Comparison of ENCODE assay signal across 21 mouse cellular contexts in genomic region chr12:34170601-34171000, GRCm38 (mm10).
DNase-seq lines count a peak whose midpoint lies in the region; ATAC-seq and TF ChIP-seq lines count a peak whose summit lies in the region.
"Had no signal": no experiment of that assay in that cellular context is flagged by ENCODE, and none has a peak within 500 bp of the region (broad histone marks: within the 10 kb centered on the region; RNA-seq: fewer than 3 reads in every experiment).

No protein-coding gene starts in this region.

- no peak for ATAC-seq in forebrain, postnatal 0 days
- ATAC-seq: forebrain, embryonic 16.5 days; lung, postnatal 0 days had no signal

- H3K9ac ChIP-seq in forebrain, postnatal 0 days: no peak overlapping the region
- H3K9ac ChIP-seq: heart, embryonic 15.5 days; hindbrain, embryonic 12.5 days; liver, embryonic 15.5 days; midbrain, embryonic 12.5 days; neural tube, embryonic 13.5 days had no signal

- H3K36me3 ChIP-seq in embryonic facial prominence, embryonic 10.5 days (replicated peaks): no peaks in the 10 kb centered on the region
- H3K36me3 ChIP-seq in limb, embryonic 10.5 days: no peaks in the 10 kb centered on the region
- no peaks in the 10 kb centered on the region for H3K36me3 ChIP-seq in forebrain, postnatal 0 days (ENCODE audit: insufficient read depth)
- H3K36me3 ChIP-seq: heart, embryonic 15.5 days; hindbrain, embryonic 12.5 days; liver, embryonic 15.5 days; midbrain, embryonic 12.5 days; neural tube, embryonic 13.5 days had no signal

- 0 out of 2 replicates have a peak, but pooled peaks cover 5% of the 10 kb centered on the region for H3K4me1 ChIP-seq in embryonic facial prominence, embryonic 10.5 days
- H3K4me1 ChIP-seq in limb, embryonic 10.5 days: peaks cover 13% of the 10 kb centered on the region
- no peaks in the 10 kb centered on the region; the same call in 1 of the 2 replicates for H3K4me1 ChIP-seq in forebrain, postnatal 0 days (ENCODE audit: insufficient read depth)
- H3K4me1 ChIP-seq: hindbrain, embryonic 12.5 days; liver, embryonic 15.5 days; midbrain, embryonic 12.5 days; neural tube, embryonic 13.5 days had no signal

- no peak overlapping the region for H3K4me3 ChIP-seq in embryonic facial prominence, embryonic 10.5 days
- no peak overlapping the region for H3K4me3 ChIP-seq in limb, embryonic 10.5 days
- no peak overlapping the region for H3K4me3 ChIP-seq in forebrain, postnatal 0 days (ENCODE audit: low read depth, low read length)
- H3K4me3 ChIP-seq: heart, embryonic 15.5 days; hindbrain, embryonic 12.5 days; layer of hippocampus, adult 2 months; liver, embryonic 15.5 days; midbrain, embryonic 12.5 days; neural tube, embryonic 13.5 days had no signal

- no peak overlapping the region for H3K27ac ChIP-seq in embryonic facial prominence, embryonic 10.5 days (replicated peaks)
- H3K27ac ChIP-seq in limb, embryonic 10.5 days: peak overlapping the region; percentile 82; the same call in 1 of the 2 replicates
- no peak overlapping the region for H3K27ac ChIP-seq in forebrain, postnatal 0 days (ENCODE audit: low read depth, low read length)
- H3K27ac ChIP-seq: heart, embryonic 15.5 days; hindbrain, embryonic 12.5 days; layer of hippocampus, adult 2 months; liver, embryonic 15.5 days; midbrain, embryonic 12.5 days; neural tube, embryonic 13.5 days had no signal

- H3K9me3 ChIP-seq in embryonic facial prominence, embryonic 10.5 days: no peaks in the 10 kb centered on the region
- no peaks in the 10 kb centered on the region for H3K9me3 ChIP-seq in limb, embryonic 10.5 days (replicated peaks)
- H3K9me3 ChIP-seq in forebrain, postnatal 0 days (ENCODE audit: low read length): no peaks in the 10 kb centered on the region
- H3K9me3 ChIP-seq: heart, embryonic 15.5 days; hindbrain, embryonic 12.5 days; liver, embryonic 15.5 days; midbrain, embryonic 12.5 days; neural tube, embryonic 13.5 days had no signal

- no peak for TF ChIP-seq CTCF in forebrain, postnatal 0 days (IDR thresholded peaks at IDR 0.05; ENCODE audit: low read depth)

- H3K4me2 ChIP-seq in forebrain, postnatal 0 days (ENCODE audit: low read depth): no peak overlapping the region
- H3K4me2 ChIP-seq: heart, embryonic 15.5 days; hindbrain, embryonic 12.5 days; liver, embryonic 15.5 days; midbrain, embryonic 12.5 days; neural tube, embryonic 13.5 days had no signal

- no peaks in the 10 kb centered on the region for H3K27me3 ChIP-seq in embryonic facial prominence, embryonic 10.5 days (replicated peaks; ENCODE audit: low read depth, poor library complexity, severe bottlenecking)
- no peaks in the 10 kb centered on the region for H3K27me3 ChIP-seq in limb, embryonic 10.5 days (ENCODE audit: low read depth, poor library complexity, severe bottlenecking)
- no peaks in the 10 kb centered on the region for H3K27me3 ChIP-seq in forebrain, postnatal 0 days (ENCODE audit: insufficient read depth, low read length)
- H3K27me3 ChIP-seq: heart, embryonic 15.5 days; hindbrain, embryonic 12.5 days; liver, embryonic 15.5 days; midbrain, embryonic 12.5 days; neural tube, embryonic 13.5 days had no signal

- intact Hi-C loops in heart, postnatal 25 days (cut with DNase I): no loop called here

- peak; percentile 47 for DNase-seq in heart, postnatal 4 days
- DNase-seq in heart, postnatal 25 days (ENCODE audit: low spot score): no peak
- peak; percentile 59 for DNase-seq in embryonic facial prominence, embryonic 10.5 days (ENCODE audit: low spot score)
- peak; percentile 70 for DNase-seq in limb, embryonic 10.5 days (ENCODE audit: low spot score)
- no peak for DNase-seq in forebrain, postnatal 0 days
- DNase-seq in thymus, postnatal 0 days (ENCODE audit: low spot score): no peak
- no peak for DNase-seq in adrenal gland, postnatal 4 days (ENCODE audit: low spot score in 2 of 2)
- DNase-seq: B cell, adult 2 months; cerebellum, adult 9-10 months; kidney, adult 8-10 months; kidney, postnatal 14 days; left cerebral cortex, postnatal 4 days; thymus, postnatal 4 days had no signal

- WGBS in embryonic facial prominence, embryonic 10.5 days: 50% methylated on average over 3 of the region's 3 CpGs
- 27% methylated on average over 3 of the region's 3 CpGs for WGBS in limb, embryonic 10.5 days
- WGBS in forebrain, postnatal 0 days: 69% methylated on average over 3 of the region's 3 CpGs

Comparison
In these comparisons a context has a peak if more than half of its experiments do, and no peak if none do; other contexts are left out.
1. DNase-seq: peak in heart, postnatal 4 days (single experiment), embryonic facial prominence, embryonic 10.5 days (single experiment) and limb, embryonic 10.5 days (single experiment); none in heart, postnatal 25 days (single experiment), forebrain, postnatal 0 days (single experiment), thymus, postnatal 0 days (single experiment) and adrenal gland, postnatal 4 days (0 of 2).